Mouse (Mus musculus): ENCODE measurements around the gene Yipf4. TPM values are rescaled to one million over a fixed set of nuclear protein-coding genes. Genes with fewer than 3 reads are reported as not detected.

Yipf4 gene
- total RNA-seq, 2 experiments from 2014 or later = 99.8 to 100 TPM

GRCm38 (mm10) chr17:74522797-74523723 is 33.8 kb downstream of the Yipf4 start:
- no peak for DNase-seq (ENCODE audit: low spot score in 2 of 2)

GRCm38 (mm10) chr17:74526117-74526516 is 36.8 kb downstream of the Yipf4 start:
- DNase-seq (ENCODE audit: low spot score in 2 of 2) = no peak

- no peak for DNase-seq (ENCODE audit: low spot score in 2 of 2)
Observed at GRCm38 (mm10) chr17:74526806-74527653, 37.7 kb downstream of the Yipf4 start.

- DNase-seq (ENCODE audit: low spot score in 2 of 2) = peak; percentile 99 to 100
Observed at GRCm38 (mm10) chr17:74527729-74528607, 38.7 kb downstream of the Yipf4 start, which contains the start of gene Birc6. Gene Birc6, plus strand, starts transcription at chr17:74528295.

- peak; percentile 49 to 51 for DNase-seq (ENCODE audit: low spot score in 2 of 2)
Observed at GRCm38 (mm10) chr17:74528648-74529532, 39.6 kb downstream of the Yipf4 start.

GRCm38 (mm10) chr17:74529533-74529824 is 40.2 kb downstream of the Yipf4 start:
- DNase-seq (ENCODE audit: low spot score in 2 of 2) = no peak

- DNase-seq (ENCODE audit: low spot score in 2 of 2) = no peak
Observed at GRCm38 (mm10) chr17:74534971-74535370, 45.7 kb downstream of the Yipf4 start.

- DNase-seq (ENCODE audit: low spot score in 2 of 2) = no peak
Observed at GRCm38 (mm10) chr17:74537526-74537925, 48.2 kb downstream of the Yipf4 start.

GRCm38 (mm10) chr17:74543615-74544014 is 54.3 kb downstream of the Yipf4 start:
- no peak for DNase-seq (ENCODE audit: low spot score in 2 of 2)

Other genes starting within 250 kb of the Yipf4 start
- gene Memo1, start 194.0 kb upstream of the Yipf4 start, total RNA-seq (2021) = 10 to 100 TPM; 88.3 to 94.1 TPM
- gene Dpy30, start 165.5 kb upstream of the Yipf4 start, total RNA-seq (2021) = 100 to 1,000 TPM; 105 to 107 TPM
- gene Spast, start 150.5 kb upstream of the Yipf4 start, total RNA-seq (2021) = 10 to 100 TPM; 38.2 to 39.0 TPM
- gene Slc30a6, start 93.9 kb upstream of the Yipf4 start, total RNA-seq (2021) = 10 to 100 TPM; 23.2 to 25.9 TPM
- gene Nlrc4, start 30.4 kb upstream of the Yipf4 start, total RNA-seq (2021) = under 1 TPM; 0.68 to 0.70 TPM
- gene Birc6, start 38.8 kb downstream of the Yipf4 start, total RNA-seq (2021) = 100 to 1,000 TPM; 107 to 129 TPM
- 10 to 100 TPM; 25.8 to 26.8 TPM for gene Ttc27, start 228.2 kb downstream of the Yipf4 start, total RNA-seq (2021)